Mouse (Mus musculus) bone marrow, adult 2 months (tissue): ENCODE results near the gene Nhlrc2.

ENCODE experiments used
- CTCF ChIP-seq: fragments of 200-500 bp; IDR thresholded peaks from 2 replicates; pipeline ENCODE4 v1.5.1; 2011; ENCODE audit warnings: low read length, control low read depth; ENCODE audit not compliant: control insufficient read depth, insufficient read depth
- POLR2A ChIP-seq: fragments of 200-500 bp; IDR thresholded peaks from 2 replicates; pipeline ENCODE4 v1.6.1; 2011; ENCODE audit warnings: low read depth, mild to moderate bottlenecking, control low read depth, low read length, borderline replicate concordance; ENCODE audit not compliant: control insufficient read depth

DNA sequence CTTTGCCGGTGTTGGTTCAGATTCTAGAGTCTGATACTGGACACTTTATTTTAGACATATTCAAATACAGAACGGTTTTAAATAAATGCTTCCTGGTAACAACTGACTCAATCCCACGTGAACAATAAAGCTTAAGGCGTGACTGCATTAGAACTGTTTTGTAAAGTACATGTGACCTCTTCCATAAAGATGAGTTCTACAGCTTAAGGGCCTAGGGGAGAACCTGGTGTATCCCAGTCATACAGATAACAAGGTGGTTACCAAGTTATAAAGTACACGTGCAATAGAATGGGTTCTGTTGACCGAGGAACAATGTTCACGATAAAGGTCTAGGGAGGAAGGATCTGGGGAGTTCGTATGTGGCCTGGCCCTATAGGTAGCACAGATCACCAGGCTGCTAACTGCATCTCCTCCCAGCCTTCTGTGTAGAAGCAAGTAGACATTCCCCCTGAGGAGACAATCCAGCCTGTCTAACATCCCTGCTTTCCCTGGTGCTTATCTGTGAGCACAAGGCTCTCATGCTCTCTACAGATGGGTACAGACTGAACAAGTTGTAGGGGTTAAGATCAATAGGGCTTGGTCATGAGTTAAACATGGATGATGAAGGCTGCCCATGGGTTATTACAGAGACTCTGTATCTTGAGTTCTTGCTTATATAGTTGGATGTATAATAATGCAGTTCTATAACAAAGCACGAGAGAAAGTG lies 14.5 kb downstream of the Nhlrc2 start:
- TF ChIP-seq CTCF: no peak
- TF ChIP-seq POLR2A: no peak
